Mouse (Mus musculus) liver, embryonic 14.5 days (tissue): ENCODE results near the gene Thap7. TPM values are rescaled to one million over a fixed set of nuclear protein-coding genes. Genes with fewer than 3 reads are reported as not detected.
"Not testable (repeated sequence)": the region's sequence is repeated elsewhere in the genome, so short reads cannot be mapped to it uniquely, and the experiment has no call there.

Experiments
- ATAC-seq: fragments of 200-750 bp; cut with Nextera tagmentation; 2 replicates; pipeline ENCODE4 v1.8.0; 2017; ENCODE audit warnings: moderate number of reproducible peaks, mild to moderate bottlenecking, moderate library complexity; ENCODE audit not compliant: insufficient read depth
- DNase-seq, 3 experiments: peaks; one replicate each; pipeline ENCODE4 v3.0.0-alpha.2; 2012 to 2013; ENCODE audit warnings: low read depth in 3 of 3, low spot score in 3 of 3
- H3K27ac ChIP-seq: fragments of 300-500 bp; sonication (generic); 2 replicates; pipeline ENCODE4 v1.5.1; 2014; ENCODE audit warnings: moderate library complexity, mild to moderate bottlenecking, control low read depth, inconsistent platforms
- H3K27me3 ChIP-seq: fragments of 300-500 bp; sonication (generic); 2 replicates; pipeline ENCODE4 v1.6.1; 2014; ENCODE audit warnings: mild to moderate bottlenecking, low read length, moderate library complexity; ENCODE audit not compliant: control insufficient read depth, insufficient read depth
- H3K36me3 ChIP-seq: fragments of 300-500 bp; sonication (generic); replicated peaks from 2 replicates; pipeline ENCODE4 v1.6.1; 2014; ENCODE audit warnings: low read depth; ENCODE audit not compliant: control insufficient read depth, insufficient read depth
- H3K4me1 ChIP-seq, 2 experiments: fragments of 200-500 bp in 1 of 2; fragments of 300-500 bp in 1 of 2; sonication (generic) in 1 of 2; replicated peaks; 2 replicates each; pipeline ENCODE4 v1.6.1; 2012 to 2014; ENCODE audit warnings: antibody characterized with exemption in 1 of 2, inconsistent platforms in 1 of 2, low read length in 1 of 2; ENCODE audit not compliant: control insufficient read depth in 2 of 2, insufficient read depth in 2 of 2
- H3K4me2 ChIP-seq: fragments of 300-500 bp; sonication (generic); 2 replicates; pipeline ENCODE4 v1.6.1; 2014; ENCODE audit warnings: low read depth, mild to moderate bottlenecking, control low read depth, moderate library complexity
- H3K4me3 ChIP-seq, 2 experiments: fragments of 200-500 bp in 1 of 2; fragments of 300-500 bp in 1 of 2; sonication (generic) in 1 of 2; 2 replicates each; pipeline ENCODE4 v1.5.1; 2012 to 2014; ENCODE audit warnings: low read depth in 2 of 2, low read length in 2 of 2, mild to moderate bottlenecking in 2 of 2, control low read depth in 1 of 2, inconsistent platforms in 1 of 2, moderate library complexity in 1 of 2; ENCODE audit not compliant: insufficient read depth in 1 of 2
- H3K9ac ChIP-seq: fragments of 300-500 bp; sonication (generic); replicated peaks from 2 replicates; pipeline ENCODE4 v1.6.1; 2014; ENCODE audit warnings: mild to moderate bottlenecking, control low read depth, moderate library complexity
- H3K9me3 ChIP-seq: fragments of 300-500 bp; sonication (generic); 2 replicates; pipeline ENCODE4 v1.6.1; 2016; ENCODE audit warnings: low read length, mixed read lengths; ENCODE audit not compliant: control insufficient read depth
- CTCF ChIP-seq: IDR thresholded peaks from 2 replicates; pipeline ENCODE4 v1.5.1; 2016; ENCODE audit warnings: antibody characterized with exemption, low read depth, control low read depth
- EP300 ChIP-seq: IDR thresholded peaks from 2 replicates; pipeline ENCODE4 v1.6.1; 2016; ENCODE audit warnings: antibody characterized with exemption, low read depth
- WGBS: fragments of 180-500 bp; shearing (Covaris S2); extraction: QIAGEN DNeasy Blood & Tissue Kit; methylation state at CpG from one replicate; pipeline ENCODE4 v1.1.7; 2014; ENCODE audit not compliant: insufficient replicate concordance; 5-methylcytosine and 5-hydroxymethylcytosine counted together
- polyA plus RNA-seq, 2 experiments: library from polyadenylated mRNA; depleted of rRNA in 1 of 2; stranded (reverse) in 1 of 2; unstranded in 1 of 2; fragments of >200 nt; fragmentation: Nextera tagmentation in 1 of 2; extraction: Ambion mirVana in 1 of 2; gene quantifications; 2 replicates each; pipeline versions ENCODE4 v1.2.1 to v1.2.3; 2012 to 2014

The Thap7 gene
- polyA plus RNA-seq, 2 experiments = 19.7 to 20.4 TPM

DNA sequence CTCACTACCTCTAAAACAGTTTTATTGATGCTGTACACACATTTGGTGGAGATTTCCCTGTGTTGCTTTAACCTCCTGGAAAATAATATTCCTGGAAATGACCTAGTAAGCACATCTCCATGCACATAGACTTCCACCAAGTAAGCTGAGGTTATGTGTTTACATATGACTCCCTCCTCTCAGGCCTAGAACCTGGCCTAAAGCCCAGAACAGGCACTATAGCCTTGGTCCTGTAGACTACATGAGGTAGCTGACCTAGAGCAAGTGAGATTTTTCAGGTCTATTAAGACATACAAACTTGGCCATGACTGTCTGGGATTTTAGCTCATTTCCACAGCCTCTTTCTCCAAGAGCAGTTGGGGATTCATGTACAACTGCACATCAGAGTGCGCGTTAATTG, 20.8 kb downstream of the Thap7 start:
- H3K4me3 ChIP-seq = no peak overlapping the region; a peak in 1 of 4 replicates
- no peak overlapping the region; the same call in 1 of the 2 replicates for H3K9ac ChIP-seq
- WGBS = 92% methylated on average over 2 of the region's 2 CpGs
- peaks cover 5% of the 10 kb centered on the region for H3K36me3 ChIP-seq
- H3K9me3 ChIP-seq = no peaks in the 10 kb centered on the region
- DNase-seq (no peak), ATAC-seq (no peak)
- H3K27ac ChIP-seq = no peak overlapping the region
- no peaks in the 10 kb centered on the region for H3K27me3 ChIP-seq
- H3K4me1 ChIP-seq = peaks cover 13 to 16% of the 10 kb centered on the region in 2 experiments
- no peak for TF ChIP-seq EP300
- TF ChIP-seq CTCF = no peak
- peak overlapping the region; percentile 67 for H3K4me2 ChIP-seq

DNA sequence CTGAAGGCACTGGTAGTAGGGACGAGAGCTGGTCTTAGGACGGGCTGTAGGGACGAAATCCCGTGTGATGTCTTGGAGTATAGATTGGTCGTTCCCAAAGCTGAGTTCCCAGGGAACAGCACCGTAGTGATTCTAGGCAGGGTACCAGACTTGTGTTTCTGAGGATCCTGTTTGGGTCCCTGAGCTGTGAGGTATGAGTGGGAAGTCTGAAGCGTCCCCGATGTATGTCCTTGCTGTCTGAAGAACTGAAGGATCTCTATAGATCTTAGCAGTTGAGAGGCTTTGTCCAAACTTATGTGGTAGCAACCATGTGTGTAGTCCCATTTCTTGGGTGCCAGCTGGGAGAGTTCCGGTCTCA, 21.7 kb downstream of the Thap7 start:
- H3K4me3 ChIP-seq = peak overlapping the region; percentile 73 to 78
- ATAC-seq (no peak), DNase-seq (no peak)
- TF ChIP-seq EP300 = no peak
- no peak for TF ChIP-seq CTCF
- peaks cover 5% of the 10 kb centered on the region for H3K36me3 ChIP-seq
- WGBS = 7% methylated on average over 9 of the region's 9 CpGs
- H3K4me2 ChIP-seq = peak overlapping the region; percentile 67
- H3K27me3 ChIP-seq = no peaks in the 10 kb centered on the region
- H3K9me3 ChIP-seq = no peaks in the 10 kb centered on the region
- H3K27ac ChIP-seq = peak overlapping the region; percentile 17
- H3K9ac ChIP-seq = peak overlapping the region; percentile 55
- peaks cover 13 to 16% of the 10 kb centered on the region in 2 experiments for H3K4me1 ChIP-seq

DNA sequence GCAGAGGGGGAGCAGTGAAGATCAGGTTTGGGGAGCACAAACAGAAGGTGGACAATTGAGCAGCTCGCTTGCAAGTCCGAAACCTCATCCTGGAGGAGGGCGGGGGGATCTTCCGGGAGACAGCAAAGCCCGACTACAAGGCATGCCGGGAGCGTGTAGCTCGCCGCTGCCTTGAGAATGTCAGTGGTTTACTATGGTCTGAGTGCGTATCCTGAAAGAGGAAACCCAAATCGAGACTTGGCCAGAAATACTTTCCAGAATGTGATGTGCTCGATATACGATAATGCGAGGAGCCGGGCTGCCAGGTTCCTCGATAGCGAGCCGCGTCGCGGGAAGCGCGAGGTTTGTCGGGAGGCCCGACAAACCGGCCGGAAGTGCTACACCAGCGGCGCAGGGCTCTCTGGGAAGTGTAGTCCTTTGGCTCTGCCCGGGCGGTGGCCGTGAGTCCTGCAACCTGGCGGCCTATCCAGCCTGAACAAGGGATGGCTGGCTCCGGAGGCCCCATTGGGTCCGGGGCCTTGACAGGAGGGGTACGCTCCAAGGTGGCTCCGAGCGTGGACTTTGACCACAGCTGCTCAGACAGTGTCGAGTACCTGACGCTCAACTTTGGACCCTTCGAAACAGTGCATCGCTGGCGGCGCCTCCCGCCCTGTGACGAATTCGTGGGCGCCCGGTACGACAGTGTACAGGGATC, 22.2 kb downstream of the Thap7 start, which contains the start of gene Lztr1:
TSS of gene Lztr1 (plus strand) at position 143 of the 694 bp plus-strand sequence.
- under 1% methylated on average over 50 of the region's 50 CpGs for WGBS

DNA sequence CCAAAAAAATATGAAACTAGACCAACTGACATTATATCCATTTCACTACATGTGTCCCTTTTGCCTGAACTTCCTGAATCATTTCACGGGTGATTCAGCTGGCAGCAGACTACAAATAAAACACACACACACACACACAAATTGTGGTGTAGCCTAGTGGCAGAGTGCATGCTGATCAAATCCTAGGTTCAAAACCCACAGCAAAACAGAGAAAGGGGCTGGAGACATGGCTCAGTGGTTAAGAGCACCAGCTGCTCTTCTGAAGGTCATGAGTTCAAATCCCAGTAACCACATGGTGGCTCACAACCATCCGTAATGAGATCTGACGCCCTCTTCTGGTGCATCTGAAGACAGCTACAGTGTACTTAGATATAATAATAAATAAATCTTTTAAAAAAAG, 22.9 kb downstream of the Thap7 start:
- H3K4me1 ChIP-seq = peaks cover 13 to 16% of the 10 kb centered on the region in 2 experiments
- peak overlapping the region; percentile 62; the same call in 1 of the 2 replicates for H3K27ac ChIP-seq
- not testable (repeated sequence) for ATAC-seq, H3K9me3 ChIP-seq, H3K36me3 ChIP-seq, H3K27me3 ChIP-seq, DNase-seq
- H3K9ac ChIP-seq = peak overlapping the region; percentile 55
- WGBS = 19% methylated on average over 3 of the region's 3 CpGs
- peak overlapping the region; percentile 73 to 78 for H3K4me3 ChIP-seq
- H3K4me2 ChIP-seq = peak overlapping the region; percentile 67

More for the DNA sequence above, 22.2 kb downstream of the Thap7 start, which contains the start of gene Lztr1:
- H3K9me3 ChIP-seq = no peaks in the 10 kb centered on the region
- peaks cover 3% of the 10 kb centered on the region for H3K36me3 ChIP-seq
- H3K4me3 ChIP-seq = peak within 1 kb of the TSS; percentile 73 to 78
- DNase-seq (peak; percentile 80 to 85 (median 81)), ATAC-seq (peak; percentile 96)
- H3K9ac ChIP-seq = peak within 1 kb of the TSS; percentile 55
- no peaks in the 10 kb centered on the region for H3K27me3 ChIP-seq
- peak within 1 kb of the TSS; percentile 67 for H3K4me2 ChIP-seq
- H3K27ac ChIP-seq = peak within 1 kb of the TSS; percentile 62
- peaks cover 13 to 16% of the 10 kb centered on the region in 2 experiments for H3K4me1 ChIP-seq
- TF ChIP-seq EP300 = no peak
- TF ChIP-seq CTCF = peak; percentile 30; the same call in 1 of the 2 replicates

DNA sequence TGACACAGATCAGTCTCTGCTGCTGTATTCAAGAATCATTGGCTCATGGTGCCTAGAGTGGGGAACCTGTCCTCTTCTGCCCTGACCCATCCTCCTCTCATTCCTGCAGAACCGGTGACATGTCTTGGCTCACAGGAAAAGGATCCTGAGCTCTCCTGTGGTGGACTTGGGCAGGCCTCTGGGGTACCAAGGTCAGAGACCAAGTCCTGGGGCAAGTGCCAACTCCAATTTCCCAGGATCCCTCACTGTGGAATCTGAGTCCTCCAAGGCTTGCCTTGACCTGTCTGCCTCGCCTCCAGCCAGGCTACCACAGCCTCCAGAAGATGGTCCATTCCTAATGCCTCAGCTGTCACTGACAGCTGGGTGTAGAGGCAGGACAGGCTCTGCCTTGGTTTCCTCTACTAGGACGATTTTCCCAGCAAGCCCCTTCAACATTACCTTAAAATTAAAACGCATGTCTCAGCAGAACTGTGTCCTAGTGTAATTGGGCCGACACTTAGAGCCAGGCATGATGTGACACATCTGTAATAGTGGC, 23.9 kb downstream of the Thap7 start:
- Histone ChIP-seq H3K36me3 (no peaks in the 10 kb centered on the region), H3K4me3 (no peak overlapping the region), H3K4me1 (peaks cover 13 to 16% of the 10 kb centered on the region in 2 experiments), H3K27me3 (no peaks in the 10 kb centered on the region), H3K4me2 (no peak overlapping the region), H3K27ac (no peak overlapping the region), H3K9ac (no peak overlapping the region), H3K9me3 (no peaks in the 10 kb centered on the region)
- no peak for TF ChIP-seq EP300
- no peak for TF ChIP-seq CTCF
- DNase-seq (no peak), ATAC-seq (no peak)
- WGBS = 71% methylated on average over 5 of the region's 5 CpGs
